Mouse (Mus musculus): Measurements from ENCODE around the gene Bmp8a. TPM values are rescaled to one million over a fixed set of nuclear protein-coding genes. Genes with fewer than 3 reads are reported as not detected.

The Bmp8a gene
- polyA plus RNA-seq, 1 experiment from 2014 or later = 0.15 TPM

GRCm38 (mm10) chr4:123271063-123271462, 72.0 kb downstream of the Bmp8a start:
- 83% methylated on average over 3 of the region's 3 CpGs for WGBS
- no peak for DNase-seq (ENCODE audit: low spot score)
- Histone ChIP-seq H3K4me3 (no peak overlapping the region), H3K27ac (no peak overlapping the region), H3K9me3 (no peaks in the 10 kb centered on the region), H3K27me3 (ENCODE audit: insufficient read depth, poor library complexity, severe bottlenecking) (no peaks in the 10 kb centered on the region; the same call in none of the 2 replicates), H3K36me3 (no peaks in the 10 kb centered on the region), H3K4me1 (peaks cover 2% of the 10 kb centered on the region; the same call in 1 of the 2 replicates)

Other genes with a start within 250 kb of the Bmp8a start
- gene Bmp8b, start 238.1 kb downstream of the Bmp8a start, polyA plus RNA-seq (2016; fragmentation: Nextera tagmentation; extraction: Ambion mirVana) = 0.18 and 0.84 TPM in 2 replicates
- 0.11 TPM in 1 of 2 replicates, not detected in the other for gene Oxct2b, start 227.0 kb downstream of the Bmp8a start, polyA plus RNA-seq (2016; fragmentation: Nextera tagmentation; extraction: Ambion mirVana)
- 72.4 and 100 TPM in 2 replicates for gene Ppie, start 203.3 kb downstream of the Bmp8a start, polyA plus RNA-seq (2016; fragmentation: Nextera tagmentation; extraction: Ambion mirVana)
- 0.41 and 1.3 TPM in 2 replicates for gene Hpcal4, start 160.0 kb downstream of the Bmp8a start, polyA plus RNA-seq (2016; fragmentation: Nextera tagmentation; extraction: Ambion mirVana)
- 0.31 and 0.46 TPM in 2 replicates for gene Nt5c1a, start 141.7 kb downstream of the Bmp8a start, polyA plus RNA-seq (2016; fragmentation: Nextera tagmentation; extraction: Ambion mirVana)
- gene Heyl, start 109.7 kb downstream of the Bmp8a start, polyA plus RNA-seq (2016; fragmentation: Nextera tagmentation; extraction: Ambion mirVana) = 3.2 and 3.9 TPM in 2 replicates
- 70.4 and 73.3 TPM in 2 replicates for gene Pabpc4, start 80.9 kb downstream of the Bmp8a start, polyA plus RNA-seq (2016; fragmentation: Nextera tagmentation; extraction: Ambion mirVana)
- gene Oxct2a, start 19.6 kb downstream of the Bmp8a start, polyA plus RNA-seq (2016; fragmentation: Nextera tagmentation; extraction: Ambion mirVana) = not detected in 2 replicates

Measured in heart, embryonic 10.5 days (tissue).